Mouse (Mus musculus) forebrain, embryonic 13.5 days (tissue): ENCODE results near the gene Fbxw17. TPM values are rescaled to one million over a fixed set of nuclear protein-coding genes. Genes with fewer than 3 reads are reported as not detected.
A peak's percentile ranks its signal among the peaks of the same experiment; 100 is the strongest.
"Not testable (repeated sequence)": the region's sequence is repeated elsewhere in the genome, so short reads cannot be mapped to it uniquely, and the experiment has no call there.

Experiments
- ATAC-seq: fragments of 200-750 bp; cut with Nextera tagmentation; 2 replicates; pipeline ENCODE4 v1.8.0; 2017
- H3K27ac ChIP-seq: fragments of 300-500 bp; sonication (generic); 2 replicates; pipeline ENCODE4 v1.5.1; 2015; ENCODE audit warnings: inconsistent platforms, mild to moderate bottlenecking, moderate library complexity
- H3K27me3 ChIP-seq: fragments of 300-500 bp; sonication (generic); 2 replicates; pipeline ENCODE4 v1.6.1; 2015; ENCODE audit warnings: mild to moderate bottlenecking, inconsistent platforms
- H3K36me3 ChIP-seq: fragments of 300-500 bp; sonication (generic); 2 replicates; pipeline ENCODE4 v1.6.1; 2015; ENCODE audit warnings: mild to moderate bottlenecking, inconsistent platforms; ENCODE audit not compliant: poor library complexity, severe bottlenecking
- H3K4me1 ChIP-seq: fragments of 300-500 bp; sonication (generic); 2 replicates; pipeline ENCODE4 v1.6.1; 2015; ENCODE audit warnings: inconsistent platforms
- H3K4me2 ChIP-seq: fragments of 300-500 bp; sonication (generic); 2 replicates; pipeline ENCODE4 v1.6.1; 2015; ENCODE audit warnings: inconsistent platforms, mild to moderate bottlenecking, moderate library complexity
- H3K4me3 ChIP-seq: fragments of 300-500 bp; sonication (generic); 2 replicates; pipeline ENCODE4 v1.5.1; 2015; ENCODE audit warnings: mild to moderate bottlenecking, inconsistent platforms
- H3K9ac ChIP-seq: fragments of 300-500 bp; sonication (generic); 2 replicates; pipeline ENCODE4 v1.6.1; 2015; ENCODE audit warnings: mild to moderate bottlenecking, inconsistent platforms
- H3K9me3 ChIP-seq: fragments of 300-500 bp; sonication (generic); replicated peaks from 2 replicates; pipeline ENCODE4 v1.6.1; 2016; ENCODE audit warnings: inconsistent platforms
- WGBS: fragments of 180-500 bp; shearing (Covaris S2); methylation state at CpG from one replicate; pipeline ENCODE4 v1.1.7; 2015; 5-methylcytosine and 5-hydroxymethylcytosine counted together
- polyA plus RNA-seq: library from polyadenylated mRNA; unstranded; fragments of >200 nt; fragmentation: Nextera tagmentation; extraction: Ambion mirVana; gene quantifications from 2 replicates; pipeline ENCODE4 v1.2.1, GENCODE M21; 2015

The Fbxw17 gene
- 25.1 and 30.3 TPM in 2 replicates for polyA plus RNA-seq

DNA sequence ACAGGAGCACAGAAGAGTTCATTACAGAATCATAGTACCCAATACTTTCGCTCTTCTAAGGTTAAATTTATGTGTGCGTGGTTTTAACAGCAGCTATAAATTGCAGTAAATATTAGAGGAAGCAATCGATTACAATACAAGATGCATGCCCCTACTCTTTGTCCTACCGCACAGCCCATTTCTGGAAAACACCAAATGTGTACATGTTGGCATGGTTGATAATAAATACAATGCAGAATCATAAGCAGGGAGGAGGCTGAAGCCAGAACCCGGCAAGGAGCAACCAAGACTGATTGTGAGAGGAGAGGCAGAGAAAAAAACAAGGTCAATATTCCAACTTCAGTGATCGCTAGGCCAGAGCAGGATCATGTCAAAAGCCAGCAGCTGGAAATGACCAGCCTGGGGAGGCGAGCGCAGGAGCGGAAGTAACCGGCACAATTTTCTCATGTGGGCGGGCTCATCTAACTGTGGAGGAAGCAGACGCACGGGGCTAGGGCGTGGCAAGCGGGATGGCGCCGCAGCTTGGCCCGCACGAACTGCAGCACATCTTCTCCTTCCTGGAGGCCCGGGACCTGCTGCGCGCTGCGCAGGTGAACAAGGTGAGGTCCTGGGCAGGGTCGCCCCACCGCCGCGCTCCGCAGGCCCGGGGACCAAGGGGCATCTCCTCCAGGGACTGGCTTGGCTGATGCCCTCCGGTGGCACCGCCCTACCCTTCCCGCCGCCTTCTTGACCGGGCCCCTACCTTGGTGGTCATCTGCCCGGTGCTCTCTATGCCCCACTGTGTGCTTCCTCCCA lies at the start of gene Fbxw17:
TSS of gene Fbxw17 (plus strand) at position 476 of the 795 bp plus-strand sequence.
- Histone ChIP-seq H3K4me1 (peaks cover 11% of the 10 kb centered on the region), H3K9ac (peak within 1 kb of the TSS; percentile 88), H3K27me3 (no peaks in the 10 kb centered on the region), H3K27ac (no peak within 1 kb of the TSS), H3K4me3 (peak within 1 kb of the TSS; percentile 77), H3K4me2 (peak within 1 kb of the TSS; percentile 74), H3K36me3 (peaks cover 13% of the 10 kb centered on the region), H3K9me3 (no peaks in the 10 kb centered on the region)
- peak; percentile 99 for ATAC-seq
- WGBS, result 11% methylated on average over 35 of the region's 35 CpGs

DNA sequence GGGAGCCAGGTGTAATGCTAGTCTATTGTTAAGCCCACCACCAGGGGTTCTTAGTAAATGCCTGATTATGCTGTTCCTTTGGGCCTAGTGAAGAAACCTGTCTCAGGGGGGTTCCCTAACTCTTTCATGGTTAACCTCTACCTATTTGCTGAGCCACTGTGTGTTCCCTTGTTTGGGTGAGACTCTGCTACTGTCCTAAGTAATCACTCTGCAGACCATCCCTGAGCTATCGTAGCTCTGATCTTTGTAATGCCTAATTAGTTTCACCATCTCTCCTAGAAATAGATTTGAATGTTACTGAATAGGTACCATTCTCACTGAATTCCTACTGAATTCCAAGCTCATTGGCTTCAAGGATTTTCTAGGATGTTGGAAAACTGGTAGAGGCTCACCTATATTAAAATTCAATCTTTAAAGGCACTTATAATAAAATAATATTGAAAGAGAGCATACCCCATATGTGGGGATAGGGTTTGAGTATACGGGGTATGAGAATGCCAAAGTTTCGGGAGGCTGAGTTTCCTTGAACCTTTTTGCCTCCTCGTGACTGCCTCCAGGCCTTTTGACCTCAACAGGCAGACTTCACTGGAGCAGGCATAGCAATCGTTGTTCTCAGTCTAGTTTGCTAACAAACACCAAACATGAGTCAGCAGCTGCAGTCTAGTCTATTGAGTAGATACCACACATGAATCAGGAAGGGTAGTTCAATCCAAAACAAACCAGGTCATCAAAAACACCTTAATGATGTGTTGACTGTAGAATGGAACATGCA lies 44.5 kb upstream of the Fbxw17 start:
- not testable (repeated sequence) for H3K4me2 ChIP-seq, H3K4me1 ChIP-seq, H3K27ac ChIP-seq, H3K36me3 ChIP-seq, H3K9ac ChIP-seq, H3K27me3 ChIP-seq, H3K4me3 ChIP-seq, ATAC-seq, H3K9me3 ChIP-seq
- WGBS, result 73% methylated on average over 5 of the region's 5 CpGs

- not testable (repeated sequence) for H3K4me2 ChIP-seq, H3K4me1 ChIP-seq, H3K9ac ChIP-seq, H3K27me3 ChIP-seq, H3K4me3 ChIP-seq, H3K9me3 ChIP-seq, H3K27ac ChIP-seq, H3K36me3 ChIP-seq, ATAC-seq
Measured at GRCm38 (mm10) chr13:50389146-50389545, 28.5 kb upstream of the Fbxw17 start.

- Histone ChIP-seq H3K4me2 (peak overlapping the region; percentile 74), H3K9ac (peak overlapping the region; percentile 88), H3K36me3 (peaks cover 21% of the 10 kb centered on the region), H3K4me3 (peak overlapping the region; percentile 77), H3K27ac (no peak overlapping the region), H3K4me1 (peaks cover 11% of the 10 kb centered on the region), H3K9me3 (no peaks in the 10 kb centered on the region), H3K27me3 (no peaks in the 10 kb centered on the region)
- WGBS, result 45% methylated on average over 3 of the region's 3 CpGs
- ATAC-seq, result peak; percentile 26; the same call in 1 of the 2 replicates
Measured at GRCm38 (mm10) chr13:50418421-50418820, 757 bp downstream of the Fbxw17 start.

- no peak for ATAC-seq
- Histone ChIP-seq H3K36me3 (peaks cover 74% of the 10 kb centered on the region), H3K4me1 (peaks cover 1% of the 10 kb centered on the region), H3K4me2 (no peak overlapping the region), H3K4me3 (no peak overlapping the region), H3K9me3 (no peaks in the 10 kb centered on the region), H3K27me3 (no peaks in the 10 kb centered on the region), H3K9ac (no peak overlapping the region), H3K27ac (no peak overlapping the region)
- 93% methylated on average over 8 of the region's 8 CpGs for WGBS
Measured at GRCm38 (mm10) chr13:50423625-50424209, 6.1 kb downstream of the Fbxw17 start.

DNA sequence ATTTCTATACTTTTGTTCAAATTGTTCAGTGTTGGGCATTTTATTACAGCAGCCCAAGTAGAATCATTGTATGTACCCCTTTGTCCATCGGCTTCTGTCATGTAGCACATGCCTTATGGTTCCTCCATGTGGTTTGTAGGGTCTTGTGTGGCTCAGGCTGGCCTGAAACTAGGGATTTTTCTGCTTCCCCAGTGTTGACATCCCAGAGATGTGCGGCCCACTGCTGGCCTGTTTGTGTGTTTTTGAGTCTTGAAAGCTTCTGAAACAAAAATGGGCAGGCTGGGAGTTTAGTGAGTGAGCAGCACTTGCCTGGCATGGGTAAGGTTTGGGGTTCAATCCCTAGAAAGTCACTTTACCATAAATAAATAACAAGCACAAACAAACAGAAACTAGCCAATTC lies 6.9 kb downstream of the Fbxw17 start:
- Histone ChIP-seq H3K9ac (no peak overlapping the region), H3K36me3 (peaks cover 82% of the 10 kb centered on the region), H3K27ac (no peak overlapping the region), H3K4me2 (no peak overlapping the region), H3K4me3 (no peak overlapping the region), H3K4me1 (no peaks in the 10 kb centered on the region), H3K27me3 (no peaks in the 10 kb centered on the region), H3K9me3 (no peaks in the 10 kb centered on the region)
- WGBS, result 87% methylated on average over 2 of the region's 2 CpGs
- no peak for ATAC-seq

DNA sequence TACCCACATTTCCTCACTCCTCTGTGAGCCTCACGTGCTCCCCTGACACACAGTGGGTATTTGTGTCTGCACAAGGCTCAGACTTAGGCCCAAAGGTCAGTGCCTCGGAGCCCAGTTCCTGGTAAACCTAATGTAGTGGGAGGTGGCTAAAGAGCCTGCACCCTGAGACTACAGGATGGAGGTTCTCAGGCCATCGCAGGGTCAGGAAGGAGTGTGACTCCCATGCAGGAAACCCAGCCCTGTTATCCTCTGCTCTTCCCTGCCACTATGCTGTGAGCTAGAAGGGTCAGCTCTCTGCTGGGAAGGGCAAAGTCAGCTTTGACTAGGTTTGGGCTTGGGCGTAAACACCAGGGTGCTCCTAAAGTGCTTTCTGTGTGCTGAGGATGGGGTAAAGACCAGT lies 9.0 kb downstream of the Fbxw17 start:
- H3K9ac ChIP-seq, result no peak overlapping the region
- 95% methylated on average over 4 of the region's 4 CpGs for WGBS
- no peak overlapping the region for H3K4me3 ChIP-seq
- ATAC-seq, result no peak
- H3K9me3 ChIP-seq, result no peaks in the 10 kb centered on the region
- H3K27me3 ChIP-seq, result no peaks in the 10 kb centered on the region
- H3K4me2 ChIP-seq, result no peak overlapping the region
- H3K27ac ChIP-seq, result no peak overlapping the region
- no peaks in the 10 kb centered on the region for H3K4me1 ChIP-seq
- H3K36me3 ChIP-seq, result peaks cover 92% of the 10 kb centered on the region

GRCm38 (mm10) chr13:50443812-50444211 lies 26.1 kb downstream of the Fbxw17 start, which contains the start of gene Gm47429:
Gm47429 (minus strand) TSS chr13:50443912.
- no peaks in the 10 kb centered on the region for H3K36me3 ChIP-seq
- no peaks in the 10 kb centered on the region for H3K4me1 ChIP-seq
- no peak within 1 kb of the TSS for H3K4me3 ChIP-seq
- H3K27ac ChIP-seq, result no peak within 1 kb of the TSS
- no peak within 1 kb of the TSS for H3K4me2 ChIP-seq
- H3K9ac ChIP-seq, result no peak within 1 kb of the TSS
- no peaks in the 10 kb centered on the region for H3K9me3 ChIP-seq
- ATAC-seq, result no peak
- no peaks in the 10 kb centered on the region for H3K27me3 ChIP-seq
- WGBS, result 82% methylated on average over 2 of the region's 2 CpGs

GRCm38 (mm10) chr13:50445261-50445660 lies 27.6 kb downstream of the Fbxw17 start:
- Histone ChIP-seq H3K4me1 (no peaks in the 10 kb centered on the region), H3K36me3 (no peaks in the 10 kb centered on the region), H3K9me3 (no peaks in the 10 kb centered on the region), H3K27me3 (no peaks in the 10 kb centered on the region), H3K27ac (no peak overlapping the region), H3K4me2 (no peak overlapping the region), H3K9ac (no peak overlapping the region), H3K4me3 (no peak overlapping the region)
- ATAC-seq, result no peak
- WGBS, result 66% methylated on average over 4 of the region's 4 CpGs

- WGBS, result 71% methylated on average over 9 of the region's 9 CpGs
- H3K27me3 ChIP-seq, ATAC-seq, H3K4me2 ChIP-seq, H3K4me3 ChIP-seq, H3K9ac ChIP-seq, H3K4me1 ChIP-seq, H3K27ac ChIP-seq, H3K36me3 ChIP-seq, H3K9me3 ChIP-seq: not testable (repeated sequence)
Measured at GRCm38 (mm10) chr13:50452266-50452665, 34.6 kb downstream of the Fbxw17 start.

GRCm38 (mm10) chr13:50453426-50453825 lies 35.8 kb downstream of the Fbxw17 start:
- WGBS, result 33% methylated on average over 4 of the region's 4 CpGs
- Histone ChIP-seq H3K9ac (no peak overlapping the region), H3K4me1 (no peaks in the 10 kb centered on the region), H3K4me2 (no peak overlapping the region), H3K36me3 (no peaks in the 10 kb centered on the region), H3K9me3 (no peaks in the 10 kb centered on the region), H3K27me3 (no peaks in the 10 kb centered on the region), H3K27ac (no peak overlapping the region), H3K4me3 (no peak overlapping the region)
- ATAC-seq, result no peak

DNA sequence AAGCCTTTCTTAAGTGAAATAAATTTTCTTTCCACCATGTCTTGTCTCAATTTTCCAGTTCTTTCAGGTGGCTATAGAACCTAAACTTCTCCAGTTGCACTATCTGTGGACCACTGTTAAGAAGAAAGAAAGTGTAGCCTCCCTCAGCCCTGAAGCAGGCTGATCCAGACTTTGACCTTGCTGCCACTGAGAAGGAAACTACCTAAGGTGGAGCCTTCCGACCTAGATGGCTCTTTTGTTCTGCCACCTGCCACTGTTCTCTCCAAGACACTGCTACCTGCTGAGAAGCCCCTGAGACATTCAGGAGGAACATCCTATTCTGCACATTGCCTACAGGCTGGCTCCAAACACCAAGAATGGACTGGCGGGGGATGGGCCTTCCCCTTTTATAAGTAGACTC lies 42.8 kb downstream of the Fbxw17 start:
- WGBS, result 74% methylated on average over 2 of the region's 2 CpGs
- not testable (repeated sequence) for H3K9me3 ChIP-seq, H3K27me3 ChIP-seq, H3K4me2 ChIP-seq, H3K36me3 ChIP-seq, H3K9ac ChIP-seq, H3K4me1 ChIP-seq, H3K27ac ChIP-seq, ATAC-seq, H3K4me3 ChIP-seq
